Mouse (Mus musculus) brain, embryonic 14.5 days (tissue): ENCODE measurements at regions not wholly inside any gene's neighbourhood (a gene's known extent, or its start where the extent isn't known, plus 50 kb on each side); places are given as distances from the start of the nearest gene placed in this dataset.

Experiments used
- CTCF ChIP-seq: fragments of 200-500 bp; IDR thresholded peaks from 2 replicates; pipeline ENCODE4 v1.5.1; 2012; ENCODE audit warnings: inconsistent platforms, mild to moderate bottlenecking, moderate library complexity, borderline replicate concordance; ENCODE audit not compliant: insufficient read depth, insufficient read length; ENCODE audit errors: extremely low read depth
- POLR2A ChIP-seq: fragments of 200-500 bp; IDR thresholded peaks from 2 replicates; pipeline ENCODE4 v1.6.1; 2012; ENCODE audit warnings: mild to moderate bottlenecking, inconsistent platforms, borderline replicate concordance; ENCODE audit not compliant: poor library complexity, insufficient read depth, insufficient read length, severe bottlenecking; ENCODE audit errors: extremely low read depth

DNA sequence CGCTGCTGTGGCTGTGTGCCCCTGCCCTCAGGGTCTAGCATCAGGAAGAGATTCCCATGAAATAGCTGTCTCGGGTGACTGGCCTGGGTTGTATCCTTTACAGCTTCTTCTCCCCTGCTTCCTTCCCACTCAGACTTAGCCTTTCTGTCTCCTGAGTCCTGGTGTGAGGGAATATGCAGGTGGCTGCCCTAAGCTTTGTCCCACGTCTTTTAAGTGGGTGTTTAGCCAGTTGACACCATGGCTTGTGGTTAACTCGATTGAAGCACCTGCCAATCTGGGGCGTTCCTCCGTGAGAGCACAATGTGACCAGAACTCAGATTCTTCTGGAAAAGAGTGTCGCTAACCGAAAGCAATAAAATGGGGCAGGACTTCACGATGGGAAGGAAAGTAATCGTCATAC lies 369.4 kb upstream of the 3110018I06Rik start:
- no peak for TF ChIP-seq CTCF
- no peak for TF ChIP-seq POLR2A
